Mouse (Mus musculus) stomach, postnatal 0 days (tissue): ENCODE data around the gene Pten.

Experiments used
- CTCF ChIP-seq: IDR thresholded peaks from 2 replicates; pipeline ENCODE4 v1.5.1; 2016; ENCODE audit warnings: antibody characterized with exemption, low read depth, mild to moderate bottlenecking, moderate library complexity
- EP300 ChIP-seq: optimal IDR thresholded peaks from 2 replicates; pipeline ENCODE3; 2016; ENCODE audit warnings: antibody characterized with exemption

- TF ChIP-seq EP300 (no peak), CTCF (no peak)
Observed at GRCm38 (mm10) chr19:32739686-32740085, 17.6 kb upstream of the Pten start, which contains the start of gene Atad1.
